Mouse (Mus musculus): Measurements from ENCODE around the gene St5. TPM values are rescaled to one million over a fixed set of nuclear protein-coding genes. Genes with fewer than 3 reads are reported as not detected.
A peak's percentile ranks its signal among the peaks of the same experiment; 100 is the strongest.

The St5 gene
- polyA plus RNA-seq, 1 experiment = 47.6 TPM

DNA sequence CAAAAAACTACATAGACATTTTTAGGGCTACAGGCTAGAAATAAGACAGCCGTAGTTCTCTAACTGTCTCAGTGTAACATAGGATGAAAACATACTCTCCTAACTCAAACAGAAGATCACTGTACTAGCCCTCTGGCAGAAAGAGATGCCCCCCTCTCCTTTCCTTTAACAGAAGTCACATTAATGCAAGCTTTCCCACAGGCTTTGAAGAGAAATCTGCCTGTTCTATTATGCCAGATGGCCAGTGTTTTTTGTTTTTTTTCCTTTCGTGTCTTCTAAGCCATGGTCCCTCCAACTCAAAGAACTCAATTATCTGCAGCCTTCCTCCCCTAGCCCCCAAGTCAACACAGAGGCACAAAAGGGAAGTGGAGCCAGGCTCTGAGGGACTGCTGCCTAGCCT lies 90.9 kb downstream of the St5 start:
- Histone ChIP-seq H3K36me3 (ENCODE audit: control insufficient read depth, insufficient read depth, low read length) (no peaks in the 10 kb centered on the region), H3K27me3 (replicated peaks; ENCODE audit: control insufficient read depth, insufficient read depth, low read length) (no peaks in the 10 kb centered on the region), H3K4me3 (ENCODE audit: insufficient read depth, low read depth, low read length) (no peak overlapping the region), H3K27ac (ENCODE audit: insufficient read depth, low read depth, low read length) (no peak overlapping the region), H3K4me1 (ENCODE audit: control insufficient read depth, insufficient read depth, low read length) (peaks cover 24% of the 10 kb centered on the region; the same call in 1 of the 2 replicates)
- TF ChIP-seq CTCF (conservative IDR thresholded peaks at IDR 0.05; ENCODE audit: insufficient read depth, insufficient read length, low read depth, low read length) = no peak
- TF ChIP-seq POLR2A (IDR thresholded peaks at IDR 0.05; ENCODE audit: low read depth, low read length) = no peak
- DNase-seq = no peak
- WGBS = 75% methylated on average over 2 of the region's 2 CpGs

- Histone ChIP-seq H3K4me3 (ENCODE audit: insufficient read depth, low read depth, low read length) (no peak overlapping the region), H3K27ac (ENCODE audit: insufficient read depth, low read depth, low read length) (no peak overlapping the region), H3K36me3 (ENCODE audit: control insufficient read depth, insufficient read depth, low read length) (no peaks in the 10 kb centered on the region), H3K27me3 (replicated peaks; ENCODE audit: control insufficient read depth, insufficient read depth, low read length) (no peaks in the 10 kb centered on the region), H3K4me1 (ENCODE audit: control insufficient read depth, insufficient read depth, low read length) (peaks cover 20% of the 10 kb centered on the region; the same call in 1 of the 2 replicates)
- no peak for TF ChIP-seq CTCF (conservative IDR thresholded peaks at IDR 0.05; ENCODE audit: insufficient read depth, insufficient read length, low read depth, low read length)
- TF ChIP-seq POLR2A (IDR thresholded peaks at IDR 0.05; ENCODE audit: low read depth, low read length) = no peak
- DNase-seq = no peak
- 70% methylated on average over 2 of the region's 2 CpGs for WGBS
Observed at GRCm38 (mm10) chr7:109610348-109610747, 93.1 kb downstream of the St5 start.

- DNase-seq = no peak
- no peak for TF ChIP-seq POLR2A (IDR thresholded peaks at IDR 0.05; ENCODE audit: low read depth, low read length)
- TF ChIP-seq CTCF (conservative IDR thresholded peaks at IDR 0.05; ENCODE audit: insufficient read depth, insufficient read length, low read depth, low read length) = no peak
- no peak overlapping the region for H3K4me3 ChIP-seq (ENCODE audit: insufficient read depth, low read depth, low read length)
- peaks cover 20% of the 10 kb centered on the region; the same call in 1 of the 2 replicates for H3K4me1 ChIP-seq (ENCODE audit: control insufficient read depth, insufficient read depth, low read length)
- H3K27ac ChIP-seq (ENCODE audit: insufficient read depth, low read depth, low read length) = no peak overlapping the region
- WGBS = 76% methylated on average over 6 of the region's 6 CpGs
- no peaks in the 10 kb centered on the region for H3K36me3 ChIP-seq (ENCODE audit: control insufficient read depth, insufficient read depth, low read length)
- H3K27me3 ChIP-seq (replicated peaks; ENCODE audit: control insufficient read depth, insufficient read depth, low read length) = no peaks in the 10 kb centered on the region
Observed at GRCm38 (mm10) chr7:109609565-109610345, 93.7 kb downstream of the St5 start.

DNA sequence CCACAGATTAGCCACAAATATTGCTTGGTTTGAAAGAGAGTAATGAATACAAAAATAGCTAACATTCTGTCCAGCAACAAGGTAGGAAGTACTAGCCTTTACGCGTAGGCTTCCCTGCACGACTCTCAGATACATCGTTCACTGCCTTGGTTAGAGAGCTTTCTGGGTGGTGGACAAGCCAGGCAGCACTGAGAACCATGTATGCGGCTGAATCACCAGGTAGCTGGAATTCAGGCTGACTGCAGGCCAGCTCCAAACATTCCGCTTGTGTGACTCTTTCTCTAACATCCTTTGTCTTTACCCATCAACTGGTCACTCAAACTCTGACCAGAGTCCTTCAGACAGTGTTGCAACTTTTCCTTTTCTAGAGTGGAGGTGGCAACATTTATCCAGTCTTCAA lies 94.6 kb downstream of the St5 start:
- Histone ChIP-seq H3K4me1 (ENCODE audit: control insufficient read depth, insufficient read depth, low read length) (peaks cover 17% of the 10 kb centered on the region; the same call in 1 of the 2 replicates), H3K27me3 (replicated peaks; ENCODE audit: control insufficient read depth, insufficient read depth, low read length) (no peaks in the 10 kb centered on the region), H3K4me3 (ENCODE audit: insufficient read depth, low read depth, low read length) (no peak overlapping the region), H3K36me3 (ENCODE audit: control insufficient read depth, insufficient read depth, low read length) (no peaks in the 10 kb centered on the region), H3K27ac (ENCODE audit: insufficient read depth, low read depth, low read length) (no peak overlapping the region)
- DNase-seq = no peak
- TF ChIP-seq CTCF (conservative IDR thresholded peaks at IDR 0.05; ENCODE audit: insufficient read depth, insufficient read length, low read depth, low read length) = no peak
- TF ChIP-seq POLR2A (IDR thresholded peaks at IDR 0.05; ENCODE audit: low read depth, low read length) = no peak
- 83% methylated on average over 6 of the region's 6 CpGs for WGBS

DNA sequence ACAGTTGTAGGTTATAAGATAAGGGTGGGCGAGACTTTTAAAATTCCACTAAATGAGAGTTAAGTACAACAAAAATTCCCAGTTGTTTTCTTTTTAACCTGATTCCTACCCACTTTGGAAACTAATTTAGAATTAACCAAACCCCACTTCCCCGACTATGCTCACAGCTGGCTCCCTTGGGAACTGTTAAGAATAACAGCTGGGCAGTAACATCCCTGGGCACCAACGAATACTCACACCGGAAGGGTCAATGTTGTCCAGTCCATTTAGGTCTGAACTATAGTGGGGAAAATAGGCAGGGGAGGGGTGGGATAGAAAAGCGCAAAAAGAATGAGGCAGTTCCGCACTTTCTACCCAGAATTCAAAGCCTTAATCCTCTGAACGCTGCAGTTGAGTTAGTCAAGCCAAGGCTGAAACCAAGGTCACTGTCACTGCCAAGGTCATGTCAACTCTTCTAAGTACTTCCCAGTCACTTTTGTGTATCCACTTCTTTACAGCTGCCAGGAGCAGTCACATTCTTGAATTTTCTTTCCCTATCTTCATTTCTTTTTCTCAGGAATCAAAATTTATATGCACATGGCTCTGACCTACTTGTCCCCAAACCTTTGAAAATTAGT lies 96.3 kb downstream of the St5 start:
- Histone ChIP-seq H3K27me3 (replicated peaks; ENCODE audit: control insufficient read depth, insufficient read depth, low read length) (no peaks in the 10 kb centered on the region), H3K4me1 (ENCODE audit: control insufficient read depth, insufficient read depth, low read length) (peaks cover 23% of the 10 kb centered on the region), H3K27ac (ENCODE audit: insufficient read depth, low read depth, low read length) (peak overlapping the region; percentile 32; the same call in 1 of the 2 replicates), H3K36me3 (ENCODE audit: control insufficient read depth, insufficient read depth, low read length) (no peaks in the 10 kb centered on the region), H3K4me3 (ENCODE audit: insufficient read depth, low read depth, low read length) (no peak overlapping the region)
- 72% methylated on average over 7 of the region's 7 CpGs for WGBS
- DNase-seq = no peak
- TF ChIP-seq CTCF (conservative IDR thresholded peaks at IDR 0.05; ENCODE audit: insufficient read depth, insufficient read length, low read depth, low read length) = no peak
- TF ChIP-seq POLR2A (IDR thresholded peaks at IDR 0.05; ENCODE audit: low read depth, low read length) = no peak

GRCm38 (mm10) chr7:109602562-109602961 lies 100.8 kb downstream of the St5 start:
- peak; percentile 85 for DNase-seq
- Histone ChIP-seq H3K4me3 (ENCODE audit: insufficient read depth, low read depth, low read length) (no peak overlapping the region), H3K4me1 (ENCODE audit: control insufficient read depth, insufficient read depth, low read length) (peaks cover 23% of the 10 kb centered on the region), H3K27me3 (replicated peaks; ENCODE audit: control insufficient read depth, insufficient read depth, low read length) (no peaks in the 10 kb centered on the region), H3K36me3 (ENCODE audit: control insufficient read depth, insufficient read depth, low read length) (no peaks in the 10 kb centered on the region), H3K27ac (ENCODE audit: insufficient read depth, low read depth, low read length) (peak overlapping the region; percentile 87)
- WGBS = 38% methylated on average over 5 of the region's 5 CpGs
- TF ChIP-seq POLR2A (IDR thresholded peaks at IDR 0.05; ENCODE audit: low read depth, low read length) = no peak
- TF ChIP-seq CTCF (conservative IDR thresholded peaks at IDR 0.05; ENCODE audit: insufficient read depth, insufficient read length, low read depth, low read length) = no peak

DNA sequence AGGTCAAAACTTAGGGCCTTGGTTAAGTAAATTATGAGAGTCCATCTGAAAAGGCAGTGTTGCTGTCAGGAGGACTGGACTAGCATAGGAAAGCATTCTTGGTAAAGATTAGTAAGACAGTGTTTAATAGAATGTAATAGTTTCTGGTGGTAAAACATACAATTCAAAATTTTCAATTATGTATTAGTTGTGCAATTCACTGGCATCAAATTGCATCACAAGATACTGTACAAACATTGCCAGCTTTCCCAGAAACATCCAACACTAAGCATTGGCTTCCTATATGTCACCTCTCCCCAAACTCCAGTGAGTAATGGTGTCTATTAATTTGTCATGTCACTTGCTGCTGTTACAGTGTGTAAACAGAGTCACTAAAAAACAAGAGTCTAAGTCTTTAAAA lies 101.4 kb downstream of the St5 start:
- Histone ChIP-seq H3K27me3 (replicated peaks; ENCODE audit: control insufficient read depth, insufficient read depth, low read length) (no peaks in the 10 kb centered on the region), H3K4me3 (ENCODE audit: insufficient read depth, low read depth, low read length) (no peak overlapping the region), H3K4me1 (ENCODE audit: control insufficient read depth, insufficient read depth, low read length) (peaks cover 20% of the 10 kb centered on the region), H3K27ac (ENCODE audit: insufficient read depth, low read depth, low read length) (peak overlapping the region; percentile 66), H3K36me3 (ENCODE audit: control insufficient read depth, insufficient read depth, low read length) (no peaks in the 10 kb centered on the region)
- DNase-seq = no peak
- TF ChIP-seq POLR2A (IDR thresholded peaks at IDR 0.05; ENCODE audit: low read depth, low read length) = no peak
- TF ChIP-seq CTCF (conservative IDR thresholded peaks at IDR 0.05; ENCODE audit: insufficient read depth, insufficient read length, low read depth, low read length) = no peak

Data from kidney, adult 2 months (tissue).